Mouse (Mus musculus) embryonic facial prominence, embryonic 15.5 days (tissue): ENCODE results near the gene Lrp6. TPM values are rescaled to one million over a fixed set of nuclear protein-coding genes. Genes with fewer than 3 reads are reported as not detected.
A peak's percentile ranks its signal among the peaks of the same experiment; 100 is the strongest.

ENCODE experiments used
- ATAC-seq: fragments of 200-750 bp; cut with Nextera tagmentation; 2 replicates; pipeline ENCODE4 v1.8.0; 2017; ENCODE audit warnings: low read depth, moderate TSS enrichment; ENCODE audit not compliant: insufficient number of reproducible peaks, low FRiP score, low TSS enrichment
- H3K27ac ChIP-seq: fragments of 300-500 bp; sonication (generic); replicated peaks from 2 replicates; pipeline ENCODE4 v1.5.1; 2015; ENCODE audit warnings: mild to moderate bottlenecking, inconsistent platforms
- H3K27me3 ChIP-seq: fragments of 300-500 bp; sonication (generic); 2 replicates; pipeline ENCODE4 v1.6.1; 2015; ENCODE audit warnings: inconsistent platforms
- H3K36me3 ChIP-seq: fragments of 300-500 bp; sonication (generic); 2 replicates; pipeline ENCODE4 v1.6.1; 2015; ENCODE audit warnings: mild to moderate bottlenecking, inconsistent platforms
- H3K4me1 ChIP-seq: fragments of 300-500 bp; sonication (generic); 2 replicates; pipeline ENCODE4 v1.6.1; 2015; ENCODE audit warnings: inconsistent platforms
- H3K4me2 ChIP-seq: fragments of 300-500 bp; sonication (generic); replicated peaks from 2 replicates; pipeline ENCODE4 v1.6.1; 2015; ENCODE audit warnings: mild to moderate bottlenecking, inconsistent platforms
- H3K4me3 ChIP-seq: fragments of 300-500 bp; sonication (generic); replicated peaks from 2 replicates; pipeline ENCODE4 v1.5.1; 2015; ENCODE audit warnings: mild to moderate bottlenecking, inconsistent platforms
- H3K9ac ChIP-seq: fragments of 300-500 bp; sonication (generic); 2 replicates; pipeline ENCODE4 v1.6.1; 2015; ENCODE audit warnings: inconsistent platforms
- H3K9me3 ChIP-seq: fragments of 300-500 bp; sonication (generic); replicated peaks from 2 replicates; pipeline ENCODE4 v1.6.1; 2016; ENCODE audit warnings: inconsistent platforms
- WGBS: fragments of 180-500 bp; shearing (Covaris S2); methylation state at CpG from one replicate; pipeline ENCODE4 v1.1.7; 2015; 5-methylcytosine and 5-hydroxymethylcytosine counted together
- polyA plus RNA-seq: library from polyadenylated mRNA; unstranded; fragments of >200 nt; fragmentation: Nextera tagmentation; extraction: Ambion mirVana; gene quantifications from 2 replicates; pipeline ENCODE4 v1.2.1, GENCODE M21; 2015

The Lrp6 gene
- polyA plus RNA-seq, 1 experiment from 2014 or later: 31.1 TPM

DNA sequence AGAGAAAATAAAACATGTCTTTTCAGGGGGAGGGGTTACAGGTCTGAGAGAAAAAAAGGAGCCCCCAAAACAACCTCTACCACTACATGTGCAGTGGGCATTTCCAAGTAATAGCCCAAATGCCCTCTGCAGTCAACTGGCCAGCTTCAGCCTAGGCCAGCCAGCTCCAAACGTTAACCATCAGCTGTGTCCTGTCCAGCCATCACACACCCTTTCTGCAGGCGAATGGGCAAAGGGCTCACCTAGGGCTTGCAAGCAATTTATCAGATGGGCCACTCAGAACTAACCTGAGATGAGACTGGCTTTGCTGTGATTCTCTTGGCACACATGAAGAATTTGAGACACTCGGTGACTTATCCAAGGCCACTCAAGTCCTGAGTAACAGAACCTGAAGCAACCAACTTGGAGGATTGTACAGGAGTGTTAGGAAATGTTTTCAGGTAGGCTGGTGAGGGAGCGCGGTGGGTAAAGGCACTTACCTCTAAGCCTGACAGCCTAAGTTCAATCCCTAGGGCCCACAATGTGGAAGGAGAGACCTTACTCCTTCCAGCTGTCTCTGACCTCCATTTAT, 1.3 kb upstream of the Lrp6 start:
- ATAC-seq: no peak

DNA sequence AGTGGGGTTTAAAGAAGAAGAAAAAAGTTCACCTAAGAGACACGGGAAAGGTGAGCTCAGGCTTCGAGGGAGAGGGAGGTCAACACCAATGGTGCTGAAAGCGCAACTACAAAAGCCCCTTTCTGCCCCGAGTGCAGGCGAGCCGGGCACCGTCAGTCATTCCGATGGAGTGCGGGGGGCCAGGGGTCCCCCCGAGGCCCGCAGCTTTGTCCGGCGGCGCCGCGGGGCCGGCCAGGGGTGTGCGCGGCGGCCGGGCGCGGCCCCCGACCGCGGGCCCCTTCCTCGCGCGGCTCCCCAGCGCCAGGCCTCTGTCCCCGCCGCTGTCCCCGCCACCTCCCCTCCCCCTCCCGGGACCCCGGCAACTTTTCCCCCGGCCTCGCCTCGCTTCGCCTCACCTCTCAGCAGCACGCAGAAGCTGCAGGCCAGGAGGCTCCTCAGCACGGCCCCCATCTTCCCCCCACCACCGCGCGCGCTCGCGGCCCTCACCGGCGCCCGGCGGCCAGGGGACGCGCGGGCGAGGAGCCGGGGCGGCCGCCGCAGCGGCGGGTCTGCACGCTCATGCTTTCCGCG, 432 bp downstream of the Lrp6 start:
- Histone ChIP-seq H3K4me3 (peak overlapping the region; percentile 89), H3K4me2 (peak overlapping the region; percentile 59), H3K36me3 (no peaks in the 10 kb centered on the region), H3K9me3 (no peaks in the 10 kb centered on the region), H3K27me3 (no peaks in the 10 kb centered on the region), H3K4me1 (peaks cover 15% of the 10 kb centered on the region), H3K9ac (peak overlapping the region; percentile 99), H3K27ac (peak overlapping the region; percentile 98)
- under 1% methylated on average over 62 of the region's 64 CpGs for WGBS
- peak; percentile 63 for ATAC-seq

More for the DNA sequence above, 1.3 kb upstream of the Lrp6 start:
- no peak overlapping the region for H3K9ac ChIP-seq
- H3K9me3 ChIP-seq: 0 out of 2 replicates have a peak, but pooled peaks cover 3% of the 10 kb centered on the region
- H3K27ac ChIP-seq: no peak overlapping the region
- H3K4me2 ChIP-seq: no peak overlapping the region
- H3K4me3 ChIP-seq: no peak overlapping the region
- 70% methylated on average over 5 of the region's 5 CpGs for WGBS
- peaks cover 10% of the 10 kb centered on the region for H3K4me1 ChIP-seq
- H3K36me3 ChIP-seq: no peaks in the 10 kb centered on the region
- H3K27me3 ChIP-seq: no peaks in the 10 kb centered on the region

DNA sequence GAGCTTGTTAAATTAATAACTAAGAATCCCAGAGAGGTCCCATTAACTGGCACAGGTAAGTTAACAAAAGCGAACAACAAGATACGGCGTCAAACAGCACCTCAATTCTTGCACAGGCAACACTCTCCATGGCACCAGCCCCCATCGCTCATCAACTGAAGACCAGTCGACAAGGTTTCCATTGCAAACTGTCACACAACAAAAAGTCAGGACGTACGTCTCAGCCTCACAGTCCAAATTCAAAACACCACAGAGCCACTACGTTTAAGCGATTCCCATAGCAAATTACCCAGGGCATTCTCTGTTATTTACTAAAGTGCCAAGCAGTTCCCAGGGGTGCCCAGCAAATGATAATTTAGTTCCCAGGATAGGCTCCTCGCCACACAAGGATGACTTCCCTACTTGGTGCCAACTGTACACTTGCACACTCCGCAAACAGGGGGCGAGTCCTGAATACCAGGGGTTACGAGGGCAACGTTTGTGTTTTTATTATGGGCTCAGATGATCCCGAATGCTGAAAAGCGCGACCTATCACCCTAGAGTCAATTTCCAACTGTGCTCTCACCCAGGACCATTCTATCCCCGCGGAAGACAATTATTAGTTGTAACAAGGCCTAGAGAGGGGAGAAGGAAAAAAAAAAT, 1.0 kb downstream of the Lrp6 start:
- peak overlapping the region; percentile 99 for H3K9ac ChIP-seq
- H3K27me3 ChIP-seq: no peaks in the 10 kb centered on the region
- H3K27ac ChIP-seq: peak overlapping the region; percentile 98
- H3K4me1 ChIP-seq: peaks cover 15% of the 10 kb centered on the region
- no peak for ATAC-seq
- WGBS: 1% methylated on average over 19 of the region's 19 CpGs
- peak overlapping the region; percentile 59 for H3K4me2 ChIP-seq
- no peaks in the 10 kb centered on the region for H3K9me3 ChIP-seq
- H3K36me3 ChIP-seq: no peaks in the 10 kb centered on the region
- peak overlapping the region; percentile 89 for H3K4me3 ChIP-seq

DNA sequence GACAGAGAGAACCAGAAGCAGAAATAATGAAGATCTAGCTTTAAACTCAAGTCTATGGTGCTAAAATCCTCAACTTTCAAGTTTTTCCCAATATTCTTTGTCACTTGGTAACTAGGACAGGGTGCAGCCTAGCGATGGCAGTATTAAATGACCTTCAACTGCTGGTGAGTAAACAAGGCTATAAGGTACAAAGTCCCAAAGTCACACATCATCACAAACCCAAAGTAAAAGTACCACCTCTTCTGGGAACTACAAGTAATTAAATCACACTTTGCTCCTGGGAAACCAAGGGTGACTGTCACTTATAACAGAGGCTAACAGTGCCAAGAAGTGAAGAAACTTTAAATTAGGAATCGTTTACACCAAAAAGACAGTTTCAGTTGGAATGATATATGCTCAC, 2.2 kb downstream of the Lrp6 start:
- Histone ChIP-seq H3K27ac (no peak overlapping the region), H3K4me3 (peak overlapping the region; percentile 89), H3K9me3 (no peaks in the 10 kb centered on the region), H3K4me2 (peak overlapping the region; percentile 59), H3K27me3 (no peaks in the 10 kb centered on the region), H3K9ac (no peak overlapping the region), H3K36me3 (no peaks in the 10 kb centered on the region), H3K4me1 (peaks cover 20% of the 10 kb centered on the region)
- ATAC-seq: no peak
- 52% methylated on average over 2 of the region's 2 CpGs for WGBS

DNA sequence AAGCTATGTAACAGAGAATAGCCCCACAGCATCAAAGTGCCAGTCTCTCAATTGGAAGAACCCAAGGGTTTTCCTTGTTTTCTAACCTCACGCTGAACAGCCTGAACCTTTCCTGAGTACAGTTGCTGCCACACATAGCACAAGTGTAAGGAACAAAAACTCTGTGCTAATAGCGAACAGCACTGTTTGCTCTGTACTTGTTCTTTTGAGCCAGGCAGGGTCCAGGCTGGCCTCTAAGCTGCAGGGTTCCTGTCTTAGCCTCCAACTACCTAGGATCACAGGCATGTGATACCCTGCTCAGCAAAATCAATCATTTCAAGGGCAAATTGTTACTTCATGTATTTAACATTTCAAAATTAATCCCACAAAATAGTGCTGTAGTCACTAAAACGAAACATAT, 7.1 kb downstream of the Lrp6 start:
- no peak overlapping the region for H3K9ac ChIP-seq
- H3K4me3 ChIP-seq: no peak overlapping the region
- no peaks in the 10 kb centered on the region for H3K36me3 ChIP-seq
- no peaks in the 10 kb centered on the region for H3K9me3 ChIP-seq
- no peak for ATAC-seq
- no peaks in the 10 kb centered on the region for H3K27me3 ChIP-seq
- 68% methylated on average over 3 of the region's 3 CpGs for WGBS
- H3K4me2 ChIP-seq: no peak overlapping the region
- H3K27ac ChIP-seq: no peak overlapping the region
- H3K4me1 ChIP-seq: peaks cover 30% of the 10 kb centered on the region

DNA sequence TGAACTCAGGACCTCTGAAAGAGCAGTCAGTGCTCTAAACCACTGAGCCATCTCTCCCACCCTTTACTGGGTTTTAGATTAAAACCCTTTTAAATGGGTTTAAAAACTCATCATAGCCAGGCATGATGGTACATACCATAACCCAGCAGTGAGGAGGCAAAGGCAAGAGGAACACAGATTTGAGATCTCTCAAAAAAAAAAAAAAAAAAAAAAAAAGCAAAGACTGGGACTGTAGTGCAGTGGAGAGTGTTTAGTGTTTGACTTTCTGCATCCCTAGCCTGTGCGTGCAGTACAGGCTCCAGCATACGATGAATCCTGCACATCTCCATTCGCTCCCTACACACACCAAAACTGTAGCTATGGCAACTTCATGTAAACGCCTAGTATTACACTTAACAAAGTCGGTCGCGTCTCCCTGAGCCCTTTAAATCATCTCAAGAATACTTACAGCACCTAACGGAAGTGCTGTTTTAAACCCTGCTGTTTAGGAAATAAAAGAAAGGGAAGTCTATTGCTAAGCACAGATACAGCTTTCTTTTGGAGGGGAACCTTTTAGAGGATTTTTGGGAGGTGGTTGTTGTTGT, 8.1 kb downstream of the Lrp6 start:
- Histone ChIP-seq H3K9me3 (no peaks in the 10 kb centered on the region), H3K4me2 (no peak overlapping the region), H3K9ac (no peak overlapping the region), H3K36me3 (no peaks in the 10 kb centered on the region), H3K27ac (no peak overlapping the region), H3K4me1 (peaks cover 25% of the 10 kb centered on the region; the same call in 1 of the 2 replicates), H3K4me3 (no peak overlapping the region), H3K27me3 (no peaks in the 10 kb centered on the region)
- WGBS: 63% methylated on average over 8 of the region's 8 CpGs
- ATAC-seq: no peak

DNA sequence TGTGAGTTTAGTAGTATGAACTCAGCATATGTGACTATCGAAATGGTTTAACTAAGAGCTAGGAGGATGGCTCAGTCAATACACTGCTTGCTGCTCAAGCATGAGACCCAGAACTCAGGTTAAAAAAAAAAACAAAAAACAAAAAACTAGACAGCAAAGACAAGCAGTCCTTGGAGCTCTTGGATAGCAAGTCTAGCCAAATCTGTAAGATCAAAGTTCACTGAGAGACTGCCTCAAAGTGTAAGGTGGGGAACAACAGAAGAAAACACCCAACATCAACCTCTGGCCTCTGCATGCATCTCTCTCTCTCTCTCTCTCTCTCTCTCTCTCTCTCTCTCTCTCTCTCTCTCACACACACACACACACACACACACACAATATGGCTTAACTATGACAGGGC, 9.7 kb downstream of the Lrp6 start:
- no peak overlapping the region for H3K27ac ChIP-seq
- ATAC-seq: no peak

DNA sequence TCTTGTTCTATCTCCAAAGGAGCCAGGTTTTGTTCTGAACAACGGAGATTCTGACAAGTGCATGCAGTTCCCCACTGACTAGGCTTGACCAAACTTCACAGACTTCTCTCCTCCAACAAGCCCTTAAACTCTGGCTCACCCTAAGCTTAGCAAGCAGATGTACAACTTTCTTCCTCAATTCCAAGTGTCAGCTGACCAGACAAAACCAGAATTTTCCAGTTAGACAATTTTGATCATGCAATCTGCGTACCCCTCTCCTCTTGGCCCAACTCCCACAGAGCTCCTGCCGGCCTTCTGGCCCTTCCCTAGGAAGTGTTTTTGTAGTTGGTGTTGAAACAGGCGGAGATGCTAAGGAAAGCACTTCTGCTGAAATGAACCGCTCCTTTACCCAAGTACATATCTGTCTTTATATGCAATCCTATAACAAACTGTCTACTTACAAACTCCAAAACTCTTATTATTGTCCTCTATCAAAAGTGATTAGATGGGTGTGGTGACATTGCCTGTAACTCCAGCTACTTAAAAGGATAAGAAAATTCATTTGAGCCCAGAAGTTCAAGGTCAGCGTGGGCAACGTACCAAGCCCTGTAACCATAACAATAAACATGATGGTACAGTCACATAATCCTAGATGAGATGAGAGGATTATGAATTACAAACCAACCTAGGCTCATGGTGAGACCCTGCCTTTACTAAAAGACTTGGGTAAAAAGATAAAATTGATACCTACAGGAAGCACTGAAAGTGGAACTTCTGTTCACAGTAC, 10.4 kb downstream of the Lrp6 start:
- ATAC-seq: no peak
- H3K27ac ChIP-seq: no peak overlapping the region
- peaks cover 19% of the 10 kb centered on the region; the same call in 1 of the 2 replicates for H3K4me1 ChIP-seq
- H3K9ac ChIP-seq: no peak overlapping the region
- H3K9me3 ChIP-seq: no peaks in the 10 kb centered on the region
- 65% methylated on average over 7 of the region's 7 CpGs for WGBS
- H3K4me3 ChIP-seq: no peak overlapping the region
- no peaks in the 10 kb centered on the region for H3K27me3 ChIP-seq
- H3K36me3 ChIP-seq: no peaks in the 10 kb centered on the region
- H3K4me2 ChIP-seq: no peak overlapping the region

More for the DNA sequence above, 9.7 kb downstream of the Lrp6 start:
- H3K9ac ChIP-seq: no peak overlapping the region
- H3K4me2 ChIP-seq: no peak overlapping the region
- 60% methylated on average over 1 of the region's 1 CpGs for WGBS
- peaks cover 19% of the 10 kb centered on the region; the same call in 1 of the 2 replicates for H3K4me1 ChIP-seq
- H3K36me3 ChIP-seq: no peaks in the 10 kb centered on the region
- H3K4me3 ChIP-seq: no peak overlapping the region
- H3K27me3 ChIP-seq: no peaks in the 10 kb centered on the region
- no peaks in the 10 kb centered on the region for H3K9me3 ChIP-seq

DNA sequence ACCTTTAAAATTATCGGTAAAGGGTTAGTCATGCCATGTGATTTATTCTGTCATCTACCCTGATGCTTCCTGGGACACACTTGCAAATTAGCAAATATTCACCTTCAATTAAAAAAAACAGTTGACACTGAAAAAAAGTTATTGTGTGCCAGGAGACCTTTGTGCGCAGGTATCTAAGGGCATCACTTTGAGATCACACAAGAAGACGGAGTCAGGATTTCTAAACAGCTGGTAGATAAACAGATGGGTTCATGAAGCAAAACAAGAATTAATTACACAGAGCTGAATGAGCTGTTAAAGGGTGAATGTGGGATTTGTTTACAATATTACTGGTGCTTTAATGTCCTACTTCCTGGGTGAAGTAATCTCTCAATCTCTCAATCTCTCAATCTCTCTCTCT, 11.6 kb downstream of the Lrp6 start:
- Histone ChIP-seq H3K4me1 (peaks cover 16% of the 10 kb centered on the region; the same call in 1 of the 2 replicates), H3K27me3 (no peaks in the 10 kb centered on the region), H3K9me3 (no peaks in the 10 kb centered on the region), H3K4me3 (no peak overlapping the region), H3K4me2 (no peak overlapping the region), H3K36me3 (no peaks in the 10 kb centered on the region), H3K27ac (no peak overlapping the region), H3K9ac (no peak overlapping the region)
- no peak for ATAC-seq
- WGBS: 81% methylated on average over 3 of the region's 3 CpGs

DNA sequence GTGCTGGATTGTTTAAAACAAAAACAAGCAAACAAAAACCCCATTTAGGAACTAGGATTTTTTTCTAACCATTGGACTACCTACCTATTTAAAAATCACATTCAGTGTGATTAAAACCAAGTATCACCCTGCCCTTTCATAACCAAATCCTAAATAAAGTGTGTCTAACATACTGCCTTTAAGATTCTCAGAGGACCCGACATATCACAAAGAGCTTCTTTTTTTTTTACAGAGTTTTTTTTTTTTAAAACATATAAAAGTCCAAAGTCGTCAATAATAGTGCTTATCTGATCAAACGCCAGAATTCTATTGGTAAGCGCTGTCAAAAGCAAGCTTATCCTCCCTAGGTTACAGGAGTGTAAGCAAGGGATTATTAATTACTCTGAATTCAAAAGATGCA, 12.5 kb downstream of the Lrp6 start:
- no peaks in the 10 kb centered on the region for H3K9me3 ChIP-seq
- WGBS: 69% methylated on average over 4 of the region's 4 CpGs
- no peak overlapping the region for H3K27ac ChIP-seq
- no peak overlapping the region for H3K4me3 ChIP-seq
- no peak for ATAC-seq
- H3K36me3 ChIP-seq: no peaks in the 10 kb centered on the region
- H3K4me1 ChIP-seq: peaks cover 12% of the 10 kb centered on the region; the same call in 1 of the 2 replicates
- no peak overlapping the region for H3K9ac ChIP-seq
- no peak overlapping the region for H3K4me2 ChIP-seq
- H3K27me3 ChIP-seq: no peaks in the 10 kb centered on the region

DNA sequence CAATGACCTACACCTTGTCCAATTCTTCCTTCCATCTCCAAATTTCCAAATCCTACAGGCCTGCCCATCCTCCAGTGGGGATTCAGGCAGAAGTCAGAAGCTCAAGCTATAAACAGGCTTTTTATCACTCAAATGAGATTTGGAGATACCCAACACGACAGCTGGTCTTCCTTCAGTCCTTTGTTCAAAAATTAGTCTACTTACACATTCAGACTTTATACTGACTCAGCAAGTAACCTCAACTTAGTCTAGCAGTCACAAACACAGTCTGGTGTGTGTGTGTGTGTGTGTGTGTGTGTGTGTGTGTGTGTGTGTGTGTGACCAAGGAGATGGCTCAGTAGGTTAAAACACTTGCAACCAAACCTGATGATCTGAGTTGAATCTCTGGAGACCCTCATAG, 15.8 kb downstream of the Lrp6 start:
- Histone ChIP-seq H3K4me1 (peaks cover 4% of the 10 kb centered on the region; the same call in 1 of the 2 replicates), H3K4me2 (no peak overlapping the region), H3K36me3 (no peaks in the 10 kb centered on the region), H3K4me3 (no peak overlapping the region), H3K27me3 (no peaks in the 10 kb centered on the region), H3K9ac (no peak overlapping the region), H3K27ac (no peak overlapping the region), H3K9me3 (no peaks in the 10 kb centered on the region)
- WGBS: 74% methylated on average over 1 of the region's 1 CpGs
- no peak for ATAC-seq
